Mouse (Mus musculus) heart, embryonic 16.5 days (tissue): ENCODE data around the gene Gpr153. TPM values are rescaled to one million over a fixed set of nuclear protein-coding genes. Genes with fewer than 3 reads are reported as not detected.

Experiments used
- ATAC-seq: fragments of 200-750 bp; cut with Nextera tagmentation; replicated peaks from 2 replicates; pipeline ENCODE4 v1.8.0; 2017; ENCODE audit warnings: moderate number of reproducible peaks; ENCODE audit not compliant: insufficient read depth, low FRiP score; ENCODE audit errors: extremely low read depth
- H3K27ac ChIP-seq: fragments of 300-500 bp; sonication (generic); 2 replicates; pipeline ENCODE4 v1.5.1; 2014; ENCODE audit warnings: mild to moderate bottlenecking, low read length, control low read depth, moderate library complexity
- H3K27me3 ChIP-seq: fragments of 300-500 bp; sonication (generic); 2 replicates; pipeline ENCODE4 v1.6.1; 2014; ENCODE audit warnings: low read length, mixed read lengths; ENCODE audit not compliant: control insufficient read depth, insufficient read depth
- H3K36me3 ChIP-seq: fragments of 300-500 bp; sonication (generic); 2 replicates; pipeline ENCODE4 v1.6.1; 2014; ENCODE audit not compliant: control insufficient read depth, insufficient read depth
- H3K4me1 ChIP-seq: fragments of 300-500 bp; sonication (generic); 2 replicates; pipeline ENCODE4 v1.6.1; 2014; ENCODE audit warnings: low read length, mixed read lengths; ENCODE audit not compliant: control insufficient read depth, insufficient read depth
- H3K4me2 ChIP-seq: fragments of 300-500 bp; sonication (generic); 2 replicates; pipeline ENCODE4 v1.6.1; 2014; ENCODE audit warnings: low read depth, mild to moderate bottlenecking, control low read depth, low read length
- H3K4me3 ChIP-seq: fragments of 300-500 bp; sonication (generic); 2 replicates; pipeline ENCODE4 v1.5.1; 2014; ENCODE audit warnings: mild to moderate bottlenecking, control low read depth, low read length
- H3K9ac ChIP-seq: fragments of 300-500 bp; sonication (generic); 2 replicates; pipeline ENCODE4 v1.6.1; 2014; ENCODE audit warnings: low read length, control low read depth
- H3K9me3 ChIP-seq: fragments of 300-500 bp; sonication (generic); replicated peaks from 2 replicates; pipeline ENCODE4 v1.6.1; 2016; ENCODE audit warnings: low read length; ENCODE audit not compliant: control insufficient read depth
- WGBS: fragments of 180-500 bp; shearing (Covaris S2); extraction: QIAGEN DNeasy Blood & Tissue Kit; methylation state at CpG from one replicate; pipeline ENCODE4 v1.1.7; 2014; 5-methylcytosine and 5-hydroxymethylcytosine counted together
- polyA plus RNA-seq: library from polyadenylated mRNA; unstranded; fragments of >200 nt; fragmentation: Nextera tagmentation; extraction: Ambion mirVana; gene quantifications from 2 replicates; pipeline ENCODE4 v1.2.1, GENCODE M21; 2015

Gene Gpr153
- polyA plus RNA-seq, 1 experiment from 2014 or later = 8.4 TPM

- no peaks in the 10 kb centered on the region for H3K9me3 ChIP-seq
- H3K4me1 ChIP-seq = peaks cover 60% of the 10 kb centered on the region
- WGBS = 54% methylated on average over 9 of the region's 9 CpGs
- no peak for ATAC-seq
- no peak overlapping the region for H3K9ac ChIP-seq
- H3K4me2 ChIP-seq = no peak overlapping the region
- H3K27ac ChIP-seq = peak overlapping the region; percentile 23; the same call in 1 of the 2 replicates
- H3K4me3 ChIP-seq = no peak overlapping the region
- no peaks in the 10 kb centered on the region for H3K27me3 ChIP-seq
- no peaks in the 10 kb centered on the region for H3K36me3 ChIP-seq
Measured at GRCm38 (mm10) chr4:152270599-152270998, 3.4 kb upstream of the Gpr153 start.

GRCm38 (mm10) chr4:152271334-152271733 is 2.7 kb upstream of the Gpr153 start:
- Histone ChIP-seq H3K4me2 (no peak overlapping the region), H3K9ac (no peak overlapping the region), H3K36me3 (no peaks in the 10 kb centered on the region), H3K9me3 (no peaks in the 10 kb centered on the region), H3K4me3 (no peak overlapping the region), H3K4me1 (peaks cover 53% of the 10 kb centered on the region), H3K27me3 (no peaks in the 10 kb centered on the region), H3K27ac (no peak overlapping the region; the same call in 1 of the 2 replicates)
- ATAC-seq = no peak
- WGBS = 84% methylated on average over 11 of the region's 11 CpGs

DNA sequence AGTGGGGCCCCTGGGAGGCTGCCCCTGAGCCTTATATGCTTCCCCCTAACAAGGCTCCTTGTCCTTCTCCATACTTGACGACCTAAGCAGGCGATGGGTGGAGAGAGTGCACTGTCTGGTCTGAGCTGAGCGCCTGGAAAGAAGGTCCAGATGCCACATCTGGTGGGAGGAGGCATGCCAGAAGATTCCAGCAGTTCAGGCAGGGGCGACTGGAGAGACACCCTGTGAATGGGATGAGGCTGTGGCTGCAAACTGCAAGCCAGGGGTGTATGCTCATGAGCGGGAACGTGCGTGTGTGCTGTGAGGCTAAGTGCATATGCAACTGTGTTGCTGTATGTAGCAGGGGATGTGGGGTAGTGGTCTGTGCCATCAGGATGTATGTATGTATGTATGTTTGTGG is 2.0 kb upstream of the Gpr153 start:
- WGBS = 56% methylated on average over 7 of the region's 7 CpGs
- H3K9me3 ChIP-seq = no peaks in the 10 kb centered on the region
- H3K4me3 ChIP-seq = no peak overlapping the region
- H3K4me1 ChIP-seq = peaks cover 50% of the 10 kb centered on the region
- no peaks in the 10 kb centered on the region for H3K36me3 ChIP-seq
- H3K27ac ChIP-seq = peak overlapping the region; percentile 86
- no peak for ATAC-seq
- no peak overlapping the region for H3K4me2 ChIP-seq
- H3K9ac ChIP-seq = peak overlapping the region; percentile 11; the same call in 1 of the 2 replicates
- no peaks in the 10 kb centered on the region for H3K27me3 ChIP-seq

DNA sequence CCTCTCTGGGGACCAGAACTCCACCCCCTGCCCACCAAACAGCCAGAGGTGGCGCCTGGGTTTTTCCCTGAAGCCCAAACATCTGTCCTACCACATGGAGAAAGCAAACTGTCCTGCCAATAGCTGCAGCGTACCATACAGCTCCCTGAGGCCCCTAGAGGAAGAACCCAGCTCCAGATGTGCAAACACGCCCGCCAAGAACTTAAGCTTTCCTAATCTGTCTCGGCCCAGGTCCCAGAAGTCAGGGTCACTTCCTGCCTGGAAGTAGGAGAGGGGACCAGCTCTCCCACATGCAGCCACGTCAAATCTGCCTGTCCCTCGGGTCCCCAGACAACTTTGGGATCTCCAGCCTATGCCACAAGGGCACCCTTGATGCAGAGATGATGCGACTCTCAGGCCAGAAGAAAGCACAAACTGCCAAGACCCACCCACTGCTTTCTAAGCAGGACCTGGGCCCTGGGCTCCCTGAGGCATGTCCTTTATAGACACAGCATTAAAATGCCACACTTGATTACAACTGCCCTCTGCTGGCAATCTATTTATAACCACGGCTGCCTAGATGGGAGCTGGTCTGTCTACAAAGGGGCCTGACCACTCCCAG is 1.5 kb upstream of the Gpr153 start:
- Histone ChIP-seq H3K9me3 (no peaks in the 10 kb centered on the region), H3K4me1 (peaks cover 47% of the 10 kb centered on the region), H3K9ac (peak overlapping the region; percentile 42), H3K36me3 (no peaks in the 10 kb centered on the region), H3K27me3 (no peaks in the 10 kb centered on the region), H3K27ac (peak overlapping the region; percentile 86), H3K4me2 (no peak overlapping the region), H3K4me3 (no peak overlapping the region)
- WGBS = 17% methylated on average over 9 of the region's 9 CpGs
- ATAC-seq = peak; percentile 29

DNA sequence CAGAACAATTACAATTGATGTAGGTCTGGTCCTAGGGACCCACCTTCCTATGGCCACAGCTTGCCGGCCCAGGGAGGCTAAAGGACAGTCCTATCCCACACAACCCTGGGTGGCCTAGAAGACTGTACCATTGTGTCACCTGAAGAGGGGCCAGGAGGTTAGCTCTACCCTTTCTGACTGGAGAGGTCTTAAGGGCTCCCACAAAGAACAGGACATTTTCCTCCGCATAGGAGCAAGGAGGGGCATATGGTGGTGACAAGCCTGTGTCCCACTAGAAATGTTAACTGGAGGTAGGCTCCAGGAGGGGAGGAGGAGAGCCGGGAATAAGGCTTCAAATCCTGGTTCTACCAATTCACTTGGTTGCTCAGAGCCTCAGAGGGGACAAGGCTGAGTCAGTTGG is 841 bp upstream of the Gpr153 start:
- no peaks in the 10 kb centered on the region; the same call in 1 of the 2 replicates for H3K36me3 ChIP-seq
- peak overlapping the region; percentile 42 for H3K9ac ChIP-seq
- ATAC-seq = no peak
- H3K4me2 ChIP-seq = no peak overlapping the region
- H3K4me1 ChIP-seq = peaks cover 42% of the 10 kb centered on the region
- no peaks in the 10 kb centered on the region for H3K9me3 ChIP-seq
- H3K27ac ChIP-seq = peak overlapping the region; percentile 86
- H3K27me3 ChIP-seq = no peaks in the 10 kb centered on the region
- H3K4me3 ChIP-seq = no peak overlapping the region
- 31% methylated on average over 3 of the region's 3 CpGs for WGBS

GRCm38 (mm10) chr4:152274681-152275131 is 674 bp downstream of the Gpr153 start:
- ATAC-seq = 0 out of 2 replicates have a peak, but pooled peaks have one; percentile 16
- 3% methylated on average over 20 of the region's 20 CpGs for WGBS

DNA sequence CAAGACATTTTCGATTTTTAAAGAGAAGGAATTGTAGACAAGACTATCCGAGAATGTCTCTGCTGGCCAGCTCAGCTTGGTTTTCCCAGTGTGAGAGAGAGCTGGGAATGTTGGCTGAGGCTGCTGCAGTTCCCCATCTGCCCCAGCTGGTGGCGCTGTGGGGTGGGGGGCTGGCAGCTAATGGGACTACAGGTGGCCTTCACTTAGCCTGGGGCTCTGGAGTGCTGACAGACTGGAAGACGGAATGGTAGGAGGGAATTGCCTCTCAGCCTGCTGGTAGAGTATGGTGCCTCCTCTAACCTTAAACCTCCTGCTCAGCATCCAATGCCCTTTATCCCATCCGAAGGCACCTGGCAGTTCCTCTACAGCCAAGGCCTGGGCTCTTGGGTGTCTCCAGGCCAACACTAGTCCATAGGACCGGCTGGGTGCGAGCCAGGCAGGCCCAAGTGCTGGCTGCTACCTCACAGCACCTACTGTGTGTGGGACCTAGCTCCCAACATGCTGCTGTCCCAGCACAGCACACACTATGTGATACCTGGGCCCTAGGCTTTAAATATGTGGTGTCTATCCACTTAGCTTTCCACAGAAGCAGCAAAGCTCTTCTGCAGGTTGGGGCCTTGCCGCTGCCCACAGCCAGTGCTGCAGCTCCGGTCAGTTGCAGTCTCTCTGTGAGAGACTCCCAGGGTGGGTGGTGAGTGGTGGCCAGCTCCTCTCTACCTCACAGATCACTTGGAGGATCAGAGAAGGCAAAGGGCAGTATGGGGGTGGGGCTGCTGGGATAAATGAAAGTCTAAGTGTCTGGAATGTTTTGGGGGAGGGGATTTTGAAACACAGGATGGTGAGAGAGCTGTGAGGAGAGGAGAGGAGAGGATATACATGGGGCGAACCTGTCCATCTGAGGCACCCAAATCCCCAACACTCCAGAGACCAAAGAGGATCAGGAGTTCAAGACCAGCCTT is 2.6 kb downstream of the Gpr153 start:
- 54% methylated on average over 10 of the region's 10 CpGs for WGBS
- H3K9me3 ChIP-seq = no peaks in the 10 kb centered on the region
- no peak overlapping the region for H3K27ac ChIP-seq
- peaks cover 23% of the 10 kb centered on the region for H3K4me1 ChIP-seq
- peaks cover 7% of the 10 kb centered on the region for H3K27me3 ChIP-seq
- H3K4me2 ChIP-seq = no peak overlapping the region
- no peak overlapping the region for H3K4me3 ChIP-seq
- no peaks in the 10 kb centered on the region; the same call in 1 of the 2 replicates for H3K36me3 ChIP-seq
- no peak overlapping the region for H3K9ac ChIP-seq
- no peak for ATAC-seq

More at GRCm38 (mm10) chr4:152274681-152275131, 674 bp downstream of the Gpr153 start:
- Histone ChIP-seq H3K4me2 (peak overlapping the region; percentile 88), H3K4me3 (peak overlapping the region; percentile 70), H3K9me3 (no peaks in the 10 kb centered on the region), H3K4me1 (peaks cover 41% of the 10 kb centered on the region), H3K9ac (peak overlapping the region; percentile 86), H3K36me3 (no peaks in the 10 kb centered on the region; the same call in 1 of the 2 replicates), H3K27ac (peak overlapping the region; percentile 86), H3K27me3 (no peaks in the 10 kb centered on the region)

- no peaks in the 10 kb centered on the region; the same call in 1 of the 2 replicates for H3K36me3 ChIP-seq
- H3K9ac ChIP-seq = no peak overlapping the region
- no peaks in the 10 kb centered on the region for H3K9me3 ChIP-seq
- WGBS = 57% methylated on average over 2 of the region's 2 CpGs
- peaks cover 13% of the 10 kb centered on the region for H3K4me1 ChIP-seq
- no peak overlapping the region for H3K27ac ChIP-seq
- H3K27me3 ChIP-seq = peaks cover 20% of the 10 kb centered on the region
- no peak for ATAC-seq
- no peak overlapping the region for H3K4me3 ChIP-seq
- no peak overlapping the region for H3K4me2 ChIP-seq
Measured at GRCm38 (mm10) chr4:152277916-152278315, 3.9 kb downstream of the Gpr153 start.

- Histone ChIP-seq H3K9ac (no peak overlapping the region), H3K27me3 (peaks cover 28% of the 10 kb centered on the region), H3K9me3 (no peaks in the 10 kb centered on the region), H3K27ac (no peak overlapping the region), H3K4me2 (no peak overlapping the region), H3K36me3 (no peaks in the 10 kb centered on the region; the same call in 1 of the 2 replicates), H3K4me1 (peaks cover 10% of the 10 kb centered on the region), H3K4me3 (no peak overlapping the region)
- ATAC-seq = no peak
- 88% methylated on average over 23 of the region's 23 CpGs for WGBS
Measured at GRCm38 (mm10) chr4:152278986-152279385, 5.0 kb downstream of the Gpr153 start.
